Mouse (Mus musculus) thymus, adult 2 months (tissue): ENCODE results near the gene 5730596B20Rik. TPM values are rescaled to one million over a fixed set of nuclear protein-coding genes. Genes with fewer than 3 reads are reported as not detected.
A peak's percentile ranks its signal among the peaks of the same experiment; 100 is the strongest.

ENCODE experiments used
- DNase-seq: peaks from one replicate; pipeline ENCODE4 v3.0.0; 2021
- H3K27ac ChIP-seq: fragments of 200-500 bp; 2 replicates; pipeline ENCODE4 v1.5.1; 2012; ENCODE audit warnings: low read length, control low read depth; ENCODE audit not compliant: control insufficient read depth, insufficient read depth
- H3K27me3 ChIP-seq: fragments of 200-500 bp; 2 replicates; pipeline ENCODE4 v1.6.1; 2012; ENCODE audit warnings: mild to moderate bottlenecking, low read length, moderate library complexity, mixed read lengths; ENCODE audit not compliant: control insufficient read depth, insufficient read depth
- H3K36me3 ChIP-seq: fragments of 200-500 bp; 2 replicates; pipeline ENCODE4 v1.6.1; 2012; ENCODE audit warnings: mild to moderate bottlenecking, low read length, moderate library complexity; ENCODE audit not compliant: control insufficient read depth, insufficient read depth
- H3K4me1 ChIP-seq: fragments of 200-500 bp; replicated peaks from 2 replicates; pipeline ENCODE4 v1.6.1; 2012; ENCODE audit warnings: low read length; ENCODE audit not compliant: control insufficient read depth, insufficient read depth
- H3K4me3 ChIP-seq: fragments of 200-500 bp; 2 replicates; pipeline ENCODE4 v1.5.1; 2012; ENCODE audit warnings: mild to moderate bottlenecking, low read length, control low read depth, moderate library complexity; ENCODE audit not compliant: control insufficient read depth, insufficient read depth
- CTCF ChIP-seq: fragments of 200-500 bp; IDR thresholded peaks from 2 replicates; pipeline ENCODE4 v1.5.1; 2012; ENCODE audit warnings: mild to moderate bottlenecking, control low read depth, low read length, moderate library complexity, borderline replicate concordance; ENCODE audit not compliant: control insufficient read depth, poor library complexity, insufficient read depth; ENCODE audit errors: extremely low read depth
- POLR2A ChIP-seq: fragments of 200-500 bp; IDR thresholded peaks from 2 replicates; pipeline ENCODE4 v1.6.1; 2012; ENCODE audit warnings: mild to moderate bottlenecking, low read length, control low read depth, moderate library complexity; ENCODE audit not compliant: control insufficient read depth, poor library complexity, insufficient read depth; ENCODE audit errors: extremely low read depth
- WGBS: fragments of 180-500 bp; shearing (Covaris S2); methylation state at CpG from one replicate; pipeline ENCODE4 v1.1.7; 2018; 5-methylcytosine and 5-hydroxymethylcytosine counted together
- polyA plus RNA-seq: library from polyadenylated mRNA; depleted of rRNA; stranded (reverse); fragments of >200 nt; gene quantifications from 2 replicates; pipeline ENCODE4 v1.2.3, GENCODE M21; 2012

5730596B20Rik gene
- polyA plus RNA-seq, 1 experiment, result 0.04 TPM

GRCm38 (mm10) chr6:52161336-52162092, 15.8 kb upstream of the 5730596B20Rik start:
- peaks cover 2% of the 10 kb centered on the region; the same call in 1 of the 2 replicates for H3K4me1 ChIP-seq
- peaks cover 12% of the 10 kb centered on the region for H3K27me3 ChIP-seq
- no peaks in the 10 kb centered on the region for H3K36me3 ChIP-seq
- no peak overlapping the region for H3K4me3 ChIP-seq
- 80% methylated on average over 8 of the region's 8 CpGs for WGBS
- no peak overlapping the region for H3K27ac ChIP-seq
- TF ChIP-seq CTCF (no peak), POLR2A (no peak)
- DNase-seq, result no peak

GRCm38 (mm10) chr6:52162093-52162380, 15.3 kb upstream of the 5730596B20Rik start:
- TF ChIP-seq POLR2A (no peak), CTCF (no peak)
- no peak for DNase-seq
- H3K36me3 ChIP-seq, result no peaks in the 10 kb centered on the region
- H3K27ac ChIP-seq, result no peak overlapping the region
- peaks cover 2% of the 10 kb centered on the region; the same call in 1 of the 2 replicates for H3K4me1 ChIP-seq
- H3K27me3 ChIP-seq, result peaks cover 9% of the 10 kb centered on the region
- H3K4me3 ChIP-seq, result no peak overlapping the region
- 79% methylated on average over 1 of the region's 1 CpGs for WGBS

GRCm38 (mm10) chr6:52162611-52163365, 14.5 kb upstream of the 5730596B20Rik start:
- H3K4me3 ChIP-seq, result no peak overlapping the region
- no peak overlapping the region for H3K27ac ChIP-seq
- H3K36me3 ChIP-seq, result no peaks in the 10 kb centered on the region
- no peak for TF ChIP-seq POLR2A
- TF ChIP-seq CTCF, result no peak
- no peak for DNase-seq
- WGBS, result 84% methylated on average over 14 of the region's 14 CpGs
- peaks cover 2% of the 10 kb centered on the region; the same call in 1 of the 2 replicates for H3K4me1 ChIP-seq
- H3K27me3 ChIP-seq, result peaks cover 7% of the 10 kb centered on the region

GRCm38 (mm10) chr6:52163366-52164031, 13.8 kb upstream of the 5730596B20Rik start:
- TF ChIP-seq CTCF, result no peak
- no peak for TF ChIP-seq POLR2A
- no peak overlapping the region for H3K27ac ChIP-seq
- WGBS, result 86% methylated on average over 17 of the region's 17 CpGs

GRCm38 (mm10) chr6:52164051-52164625, 13.2 kb upstream of the 5730596B20Rik start:
- Histone ChIP-seq H3K27me3 (peaks cover 5% of the 10 kb centered on the region), H3K4me3 (peak overlapping the region; percentile 19; the same call in 1 of the 2 replicates), H3K4me1 (peaks cover 2% of the 10 kb centered on the region; the same call in 1 of the 2 replicates), H3K27ac (no peak overlapping the region), H3K36me3 (no peaks in the 10 kb centered on the region)
- no peak for TF ChIP-seq POLR2A
- TF ChIP-seq CTCF, result no peak
- 19% methylated on average over 39 of the region's 39 CpGs for WGBS
- no peak for DNase-seq

More at GRCm38 (mm10) chr6:52163366-52164031, 13.8 kb upstream of the 5730596B20Rik start:
- H3K4me1 ChIP-seq, result peaks cover 2% of the 10 kb centered on the region; the same call in 1 of the 2 replicates
- DNase-seq, result no peak
- no peaks in the 10 kb centered on the region for H3K36me3 ChIP-seq
- peaks cover 5% of the 10 kb centered on the region for H3K27me3 ChIP-seq
- H3K4me3 ChIP-seq, result no peak overlapping the region
